In the genomic region with DNA sequence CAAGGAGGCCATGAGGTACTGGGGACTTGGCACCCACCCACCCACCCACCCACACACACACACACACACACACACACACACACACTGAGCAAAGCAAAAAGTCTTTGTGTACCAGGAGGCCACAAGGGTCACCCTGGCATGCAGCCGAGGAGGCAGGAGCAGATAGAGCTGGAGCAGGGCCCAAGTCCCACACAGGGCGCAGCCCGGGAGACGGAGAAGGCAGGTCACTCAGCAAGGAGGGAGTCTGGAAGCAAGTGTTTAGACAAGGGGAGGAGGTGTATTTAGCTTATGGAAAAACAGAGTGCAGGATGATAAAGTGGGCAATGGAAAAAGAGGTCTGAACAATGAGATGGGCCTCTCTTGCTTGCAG, we compare ENCODE assay signal across 11 mouse cellular contexts. TPM values are rescaled to one million over a fixed set of nuclear protein-coding genes. Genes with fewer than 3 reads are reported as not detected.
DNase-seq lines count a peak whose midpoint lies in the region; ATAC-seq lines count a peak whose summit lies in the region.
"Had no signal": no experiment of that assay in that cellular context is flagged by ENCODE, and none has a peak within 500 bp of the region (broad histone marks: within the 10 kb centered on the region; RNA-seq: fewer than 3 reads in every experiment).

No protein-coding gene starts in this region.

- no peak overlapping the region for H3K4me2 ChIP-seq in neural tube, embryonic 12.5 days (replicated peaks)
- no peak overlapping the region for H3K4me2 ChIP-seq in hindbrain, embryonic 15.5 days
- no peak overlapping the region for H3K4me2 ChIP-seq in stomach, embryonic 16.5 days (ENCODE audit: low read depth, low read length)
- H3K4me2 ChIP-seq: embryonic facial prominence, embryonic 15.5 days had no signal

- WGBS in neural tube, embryonic 12.5 days = 77% methylated on average over 4 of the region's 4 CpGs
- 37% methylated on average over 4 of the region's 4 CpGs for WGBS in hindbrain, embryonic 15.5 days
- 25% methylated on average over 4 of the region's 4 CpGs for WGBS in stomach, embryonic 16.5 days

- H3K27me3 ChIP-seq in neural tube, embryonic 12.5 days (replicated peaks) = no peaks in the 10 kb centered on the region
- peaks cover 3% of the 10 kb centered on the region; the same call in 1 of the 2 replicates for H3K27me3 ChIP-seq in hindbrain, embryonic 15.5 days
- no peaks in the 10 kb centered on the region for H3K27me3 ChIP-seq in stomach, embryonic 16.5 days (ENCODE audit: control insufficient read depth, insufficient read depth, low read length)
- H3K27me3 ChIP-seq: embryonic facial prominence, embryonic 15.5 days had no signal

- peak; percentile 64; the same call in 1 of the 2 replicates for ATAC-seq in neural tube, embryonic 12.5 days (ENCODE audit: low FRiP score, low read depth)
- ATAC-seq in hindbrain, embryonic 15.5 days (ENCODE audit: low FRiP score, low read depth) = peak; percentile 51; the same call in 1 of the 2 replicates
- peak; percentile 84 for ATAC-seq in stomach, embryonic 16.5 days (ENCODE audit: insufficient read depth, low FRiP score)
- ATAC-seq: liver, postnatal 0 days had no signal

- no peak overlapping the region for H3K27ac ChIP-seq in neural tube, embryonic 12.5 days
- H3K27ac ChIP-seq in hindbrain, embryonic 15.5 days (replicated peaks) = no peak overlapping the region
- peak overlapping the region; percentile 70; the same call in 1 of the 2 replicates for H3K27ac ChIP-seq in stomach, embryonic 16.5 days (ENCODE audit: low read length)
- H3K27ac ChIP-seq: embryonic facial prominence, embryonic 15.5 days had no signal

- H3K9me3 ChIP-seq in neural tube, embryonic 12.5 days = no peaks in the 10 kb centered on the region
- H3K9me3 ChIP-seq in hindbrain, embryonic 15.5 days = no peaks in the 10 kb centered on the region
- H3K9me3 ChIP-seq in stomach, embryonic 16.5 days (replicated peaks; ENCODE audit: control insufficient read depth, low read length) = no peaks in the 10 kb centered on the region
- H3K9me3 ChIP-seq: embryonic facial prominence, embryonic 15.5 days had no signal

- H3K4me1 ChIP-seq in neural tube, embryonic 12.5 days = peaks cover 5% of the 10 kb centered on the region; the same call in 1 of the 2 replicates
- H3K4me1 ChIP-seq in hindbrain, embryonic 15.5 days (replicated peaks) = peaks cover 41% of the 10 kb centered on the region
- H3K4me1 ChIP-seq in stomach, embryonic 16.5 days (ENCODE audit: control insufficient read depth, insufficient read depth, low read length) = peaks cover 6% of the 10 kb centered on the region

- DNase-seq in gastrocnemius, postnatal 10 days = peak; percentile 8
- no peak for DNase-seq in gastrocnemius, postnatal 36 days
- no peak for DNase-seq in neural tube, embryonic 10.5 days (ENCODE audit: extremely low spot score, low spot score)
- DNase-seq in urinary bladder, postnatal 14 days (ENCODE audit: low spot score) = no peak
- no peak for DNase-seq in thymus, postnatal 36 days
- DNase-seq: liver, postnatal 0 days had no signal

- H3K36me3 ChIP-seq in neural tube, embryonic 12.5 days = no peaks in the 10 kb centered on the region
- no peaks in the 10 kb centered on the region for H3K36me3 ChIP-seq in hindbrain, embryonic 15.5 days
- H3K36me3 ChIP-seq in stomach, embryonic 16.5 days (ENCODE audit: control insufficient read depth, insufficient read depth, low read length) = no peaks in the 10 kb centered on the region
- H3K36me3 ChIP-seq: embryonic facial prominence, embryonic 15.5 days had no signal

- intact Hi-C loops in gastrocnemius, postnatal 36 days (cut with DNase I) = no loop called here

- H3K4me3 ChIP-seq in neural tube, embryonic 12.5 days = no peak overlapping the region
- H3K4me3 ChIP-seq in hindbrain, embryonic 15.5 days = no peak overlapping the region
- no peak overlapping the region for H3K4me3 ChIP-seq in stomach, embryonic 16.5 days (replicated peaks; ENCODE audit: low read length)
- H3K4me3 ChIP-seq: embryonic facial prominence, embryonic 15.5 days had no signal

- no peak overlapping the region; the same call in 1 of the 2 replicates for H3K9ac ChIP-seq in neural tube, embryonic 12.5 days
- H3K9ac ChIP-seq in hindbrain, embryonic 15.5 days = no peak overlapping the region
- H3K9ac ChIP-seq in stomach, embryonic 16.5 days (ENCODE audit: low read length) = no peak overlapping the region
- H3K9ac ChIP-seq: embryonic facial prominence, embryonic 15.5 days; liver, postnatal 0 days had no signal

RNA-seq across cellular contexts. Expression of a gene that starts 48.1 kb away (rescaled TPM):
- total RNA-seq in gastrocnemius, postnatal 10 days (2021) = under 1 TPM; 0.66 to 0.77 TPM
- total RNA-seq in gastrocnemius, postnatal 36 days (2021) = under 1 TPM in 1 of 2 experiments, not detected in 1; 0.20 TPM
- 3.3 and 3.6 TPM in 2 replicates for polyA plus RNA-seq in neural tube, embryonic 12.5 days (2016; fragmentation: Nextera tagmentation; extraction: Ambion mirVana)
- polyA plus RNA-seq in hindbrain, embryonic 15.5 days (2015; fragmentation: Nextera tagmentation; extraction: Ambion mirVana) = 10.0 and 10.4 TPM in 2 replicates
- 4.8 and 5.6 TPM in 2 replicates for polyA plus RNA-seq in stomach, embryonic 16.5 days (2015; fragmentation: Nextera tagmentation; extraction: Ambion mirVana)
- total RNA-seq: CH12.LX had no signal
